8 mouse cellular contexts compared by ENCODE assay signal in the genomic region with DNA sequence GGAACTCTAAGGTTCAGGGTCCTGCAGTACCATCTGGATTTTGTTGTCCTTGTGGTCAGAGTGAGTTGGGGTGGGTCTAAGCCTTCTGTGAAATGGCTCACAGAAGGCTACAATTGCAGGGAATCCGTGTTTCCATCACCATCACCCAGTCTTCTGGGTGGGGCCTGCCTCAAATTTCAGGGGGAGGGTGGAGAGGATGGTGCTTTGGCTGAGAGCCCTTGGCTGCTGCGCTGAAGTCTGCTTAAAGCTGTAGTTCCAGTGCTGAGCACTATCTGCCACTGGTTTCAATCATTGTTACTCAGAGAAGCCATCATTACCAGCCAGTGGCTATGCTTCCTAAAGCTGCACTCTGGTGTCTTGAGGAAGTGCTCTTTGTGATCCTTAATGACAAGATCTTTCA. TPM values are rescaled to one million over a fixed set of nuclear protein-coding genes. Genes with fewer than 3 reads are reported as not detected.
DNase-seq lines count a peak whose midpoint lies in the region; ATAC-seq and TF ChIP-seq lines count a peak whose summit lies in the region.

No protein-coding gene starts in this region.

- H3K9me3 ChIP-seq in midbrain, embryonic 15.5 days = no peaks in the 10 kb centered on the region
- H3K9me3 ChIP-seq in midbrain, embryonic 11.5 days (ENCODE audit: control insufficient read depth, low read length) = no peaks in the 10 kb centered on the region
- no peaks in the 10 kb centered on the region for H3K9me3 ChIP-seq in heart, embryonic 10.5 days
- no peaks in the 10 kb centered on the region for H3K9me3 ChIP-seq in liver, postnatal 0 days (ENCODE audit: low read length)

- H3K4me3 ChIP-seq in cerebellum, adult 2 months (replicated peaks; ENCODE audit: insufficient read depth, low read depth, low read length) = no peak overlapping the region
- H3K4me3 ChIP-seq in midbrain, embryonic 15.5 days = no peak overlapping the region
- H3K4me3 ChIP-seq in midbrain, embryonic 11.5 days (ENCODE audit: low read depth, low read length) = no peak overlapping the region
- H3K4me3 ChIP-seq in heart, embryonic 10.5 days = no peak overlapping the region
- H3K4me3 ChIP-seq in myocyte = no peak overlapping the region
- no peak overlapping the region for H3K4me3 ChIP-seq in liver, postnatal 0 days (ENCODE audit: low read depth, low read length)

- H3K4me2 ChIP-seq in midbrain, embryonic 15.5 days = no peak overlapping the region
- H3K4me2 ChIP-seq in midbrain, embryonic 11.5 days = no peak overlapping the region
- peak overlapping the region; percentile 71 for H3K4me2 ChIP-seq in myocyte (ENCODE audit: low read depth)
- H3K4me2 ChIP-seq in liver, postnatal 0 days (ENCODE audit: low read depth, low read length) = no peak overlapping the region

- H3K27ac ChIP-seq in cerebellum, adult 2 months (ENCODE audit: insufficient read depth, low read length) = peak overlapping the region; percentile 67
- 0 out of 2 replicates have a peak overlapping the region, but pooled peaks have one; percentile 24 for H3K27ac ChIP-seq in midbrain, embryonic 15.5 days
- no peak overlapping the region for H3K27ac ChIP-seq in midbrain, embryonic 11.5 days (ENCODE audit: low read depth, low read length)
- H3K27ac ChIP-seq in heart, embryonic 10.5 days = no peak overlapping the region
- no peak overlapping the region for H3K27ac ChIP-seq in liver, postnatal 0 days (ENCODE audit: low read depth)

- peaks cover 68% of the 10 kb centered on the region for H3K79me2 ChIP-seq in myocyte (ENCODE audit: control insufficient read depth, insufficient read depth)

- no peaks in the 10 kb centered on the region for H3K27me3 ChIP-seq in cerebellum, adult 2 months (ENCODE audit: control insufficient read depth, insufficient read depth, low read length)
- H3K27me3 ChIP-seq in midbrain, embryonic 15.5 days (replicated peaks) = no peaks in the 10 kb centered on the region
- H3K27me3 ChIP-seq in midbrain, embryonic 11.5 days (ENCODE audit: control insufficient read depth, insufficient read depth, low read length) = no peaks in the 10 kb centered on the region
- no peaks in the 10 kb centered on the region for H3K27me3 ChIP-seq in heart, embryonic 10.5 days (ENCODE audit: insufficient read depth, poor library complexity, severe bottlenecking)
- no peaks in the 10 kb centered on the region for H3K27me3 ChIP-seq in myocyte (ENCODE audit: control insufficient read depth, insufficient read depth, insufficient read length)
- H3K27me3 ChIP-seq in liver, postnatal 0 days (ENCODE audit: insufficient read depth, low read length) = no peaks in the 10 kb centered on the region

- no peak for TF ChIP-seq EP300 in liver, postnatal 0 days (IDR thresholded peaks at IDR 0.05; ENCODE audit: low read depth)

- no peak overlapping the region for H3ac ChIP-seq in myocyte (ENCODE audit: control insufficient read depth, insufficient read length)

- DNase-seq in cerebellum, adult 2 months = peak; percentile 53 to 60
- no peak for DNase-seq in cerebellum, postnatal 4 days (ENCODE audit: low spot score in 2 of 2)
- no peak for DNase-seq in midbrain, embryonic 11.5 days (ENCODE audit: low spot score, missing footprints)
- DNase-seq in heart, embryonic 10.5 days (ENCODE audit: low spot score) = peak; percentile 42
- no peak for DNase-seq in liver, postnatal 0 days

- WGBS in cerebellum, adult 2 months = 5% methylated on average over 2 of the region's 2 CpGs
- WGBS in midbrain, embryonic 15.5 days = 76% methylated on average over 2 of the region's 2 CpGs
- WGBS in midbrain, embryonic 11.5 days = 62% methylated on average over 2 of the region's 2 CpGs
- WGBS in heart, embryonic 10.5 days = 50% methylated on average over 2 of the region's 2 CpGs
- WGBS in liver, postnatal 0 days (ENCODE audit: insufficient replicate concordance) = 50% methylated on average over 2 of the region's 2 CpGs

- no peak for TF ChIP-seq CTCF in cerebellum, adult 2 months (IDR thresholded peaks at IDR 0.05; ENCODE audit: borderline replicate concordance, insufficient read depth, low read depth, low read length)
- TF ChIP-seq CTCF in liver, postnatal 0 days (IDR thresholded peaks at IDR 0.05; ENCODE audit: low read depth) = no peak

- H3K36me3 ChIP-seq in midbrain, embryonic 15.5 days (replicated peaks) = 0 out of 2 replicates have a peak, but pooled peaks cover 3% of the 10 kb centered on the region
- no peaks in the 10 kb centered on the region; the same call in 1 of the 2 replicates for H3K36me3 ChIP-seq in midbrain, embryonic 11.5 days (ENCODE audit: control insufficient read depth, insufficient read depth, low read length)
- H3K36me3 ChIP-seq in heart, embryonic 10.5 days = peaks cover 25% of the 10 kb centered on the region; the same call in 1 of the 2 replicates
- no peaks in the 10 kb centered on the region for H3K36me3 ChIP-seq in myocyte (ENCODE audit: control insufficient read depth, insufficient read depth)
- peaks cover 5% of the 10 kb centered on the region; the same call in 1 of the 2 replicates for H3K36me3 ChIP-seq in liver, postnatal 0 days (replicated peaks; ENCODE audit: insufficient read depth, low read length)

- peaks cover 7% of the 10 kb centered on the region; the same call in 1 of the 2 replicates for H3K4me1 ChIP-seq in cerebellum, adult 2 months (ENCODE audit: control insufficient read depth, insufficient read depth, low read length)
- peaks cover 28% of the 10 kb centered on the region for H3K4me1 ChIP-seq in midbrain, embryonic 15.5 days
- H3K4me1 ChIP-seq in midbrain, embryonic 11.5 days (ENCODE audit: control insufficient read depth, insufficient read depth, low read length) = peaks cover 12% of the 10 kb centered on the region
- H3K4me1 ChIP-seq in heart, embryonic 10.5 days = peaks cover 38% of the 10 kb centered on the region
- H3K4me1 ChIP-seq in liver, postnatal 0 days (ENCODE audit: insufficient read depth) = peaks cover 19% of the 10 kb centered on the region

- H3K9ac ChIP-seq in midbrain, embryonic 15.5 days = no peak overlapping the region
- H3K9ac ChIP-seq in midbrain, embryonic 11.5 days (ENCODE audit: low read length) = no peak overlapping the region
- no peak overlapping the region for H3K9ac ChIP-seq in liver, postnatal 0 days (replicated peaks)

- no peak for ATAC-seq in midbrain, embryonic 15.5 days (replicated peaks)
- ATAC-seq in midbrain, embryonic 11.5 days (ENCODE audit: low FRiP score) = no peak
- ATAC-seq in liver, postnatal 0 days = no peak
- no peak for ATAC-seq in frontal cortex, adult (ENCODE audit: low TSS enrichment)

- TF ChIP-seq POLR2A in cerebellum, adult 2 months (IDR thresholded peaks at IDR 0.05; ENCODE audit: borderline replicate concordance, insufficient read depth, low read length) = no peak
- no peak for TF ChIP-seq POLR2A in myocyte (IDR thresholded peaks at IDR 0.05; ENCODE audit: insufficient read length, low read depth)

TF ChIP-seq in myocyte, 11 proteins besides CTCF, POLR2A, EP300 and RAD21:
- TF ChIP-seq MYOD1 (IDR thresholded peaks at IDR 0.05; ENCODE audit: control insufficient read depth in 1 of 3, insufficient read length in 2 of 3, low read depth in 2 of 3) = no peak
- TF ChIP-seq SRF (IDR thresholded peaks at IDR 0.05; ENCODE audit: control insufficient read depth, insufficient read length, low read depth) = no peak
- no peak for TF ChIP-seq POLR2AphosphoS2 (IDR thresholded peaks at IDR 0.05; ENCODE audit: insufficient read length, low read depth)
- no peak for TF ChIP-seq CEBPB (IDR thresholded peaks at IDR 0.05; ENCODE audit: insufficient read depth, poor library complexity, severe bottlenecking)
- TF ChIP-seq MAX (IDR thresholded peaks at IDR 0.05; ENCODE audit: low read depth) = no peak
- no peak for TF ChIP-seq TCF3 (IDR thresholded peaks at IDR 0.05; ENCODE audit: insufficient read length, low read depth)

RNA-seq across cellular contexts. Expression of a gene that starts 40.6 kb away (rescaled TPM):
- 89.0 and 97.5 TPM in 2 replicates for polyA plus RNA-seq in cerebellum, adult 2 months (2012; rRNA removed)
- polyA plus RNA-seq in midbrain, embryonic 15.5 days (2015; fragmentation: Nextera tagmentation; extraction: Ambion mirVana) = 50.9 and 53.1 TPM in 2 replicates
- 91.7 and 94.9 TPM in 2 replicates for polyA plus RNA-seq in midbrain, embryonic 11.5 days (2014; fragmentation: Nextera tagmentation; extraction: Ambion mirVana)
- polyA plus RNA-seq in heart, embryonic 10.5 days (2016; fragmentation: Nextera tagmentation; extraction: Ambion mirVana) = 58.6 and 59.5 TPM in 2 replicates
- polyA plus RNA-seq in myocyte (2012; fragmentation: generic; extraction: Trizol) = 60.3 TPM
- polyA plus RNA-seq in liver, postnatal 0 days (2015; fragmentation: Nextera tagmentation; extraction: Ambion mirVana) = 14.1 and 17.2 TPM in 2 replicates

RNA-seq across cellular contexts. Expression of a gene that starts 40.8 kb away (rescaled TPM):
- 10.2 and 12.4 TPM in 2 replicates for polyA plus RNA-seq in cerebellum, adult 2 months (2012; rRNA removed)
- polyA plus RNA-seq in midbrain, embryonic 15.5 days (2015; fragmentation: Nextera tagmentation; extraction: Ambion mirVana) = 9.1 and 11.4 TPM in 2 replicates
- polyA plus RNA-seq in midbrain, embryonic 11.5 days (2014; fragmentation: Nextera tagmentation; extraction: Ambion mirVana) = 8.3 and 10.2 TPM in 2 replicates
- 7.6 and 9.4 TPM in 2 replicates for polyA plus RNA-seq in heart, embryonic 10.5 days (2016; fragmentation: Nextera tagmentation; extraction: Ambion mirVana)
- polyA plus RNA-seq in myocyte (2012; fragmentation: generic; extraction: Trizol) = 8.8 TPM
- polyA plus RNA-seq in liver, postnatal 0 days (2015; fragmentation: Nextera tagmentation; extraction: Ambion mirVana) = 2.5 and 3.1 TPM in 2 replicates

RNA-seq across cellular contexts. Expression of a gene that starts 44.0 kb away (rescaled TPM):
- 13.7 and 14.6 TPM in 2 replicates for polyA plus RNA-seq in cerebellum, adult 2 months (2012; rRNA removed)
- 4.6 and 6.3 TPM in 2 replicates for polyA plus RNA-seq in midbrain, embryonic 15.5 days (2015; fragmentation: Nextera tagmentation; extraction: Ambion mirVana)
- 2.3 and 3.4 TPM in 2 replicates for polyA plus RNA-seq in midbrain, embryonic 11.5 days (2014; fragmentation: Nextera tagmentation; extraction: Ambion mirVana)
- 2.4 and 2.5 TPM in 2 replicates for polyA plus RNA-seq in heart, embryonic 10.5 days (2016; fragmentation: Nextera tagmentation; extraction: Ambion mirVana)
- 0.84 TPM for polyA plus RNA-seq in myocyte (2012; fragmentation: generic; extraction: Trizol)
- 37.7 and 40.6 TPM in 2 replicates for polyA plus RNA-seq in liver, postnatal 0 days (2015; fragmentation: Nextera tagmentation; extraction: Ambion mirVana)

Comparison
In these comparisons a context has a peak if more than half of its experiments do, and no peak if none do; other contexts are left out.
1. DNase-seq: peak in cerebellum, adult 2 months (2 of 2) and heart, embryonic 10.5 days (single experiment); none in cerebellum, postnatal 4 days (0 of 2), midbrain, embryonic 11.5 days (single experiment) and liver, postnatal 0 days (single experiment).
2. H3K27ac ChIP-seq: peak in cerebellum, adult 2 months (single experiment) and midbrain, embryonic 15.5 days (single experiment); none in midbrain, embryonic 11.5 days (single experiment), heart, embryonic 10.5 days (single experiment) and liver, postnatal 0 days (single experiment).